Mouse (Mus musculus) cerebellum, adult 9-10 months (tissue): ENCODE measurements around the gene Crispld2.

Experiments used
- DNase-seq: peaks from one replicate; pipeline ENCODE4 v3.0.0; 2022

The Crispld2 gene

DNA sequence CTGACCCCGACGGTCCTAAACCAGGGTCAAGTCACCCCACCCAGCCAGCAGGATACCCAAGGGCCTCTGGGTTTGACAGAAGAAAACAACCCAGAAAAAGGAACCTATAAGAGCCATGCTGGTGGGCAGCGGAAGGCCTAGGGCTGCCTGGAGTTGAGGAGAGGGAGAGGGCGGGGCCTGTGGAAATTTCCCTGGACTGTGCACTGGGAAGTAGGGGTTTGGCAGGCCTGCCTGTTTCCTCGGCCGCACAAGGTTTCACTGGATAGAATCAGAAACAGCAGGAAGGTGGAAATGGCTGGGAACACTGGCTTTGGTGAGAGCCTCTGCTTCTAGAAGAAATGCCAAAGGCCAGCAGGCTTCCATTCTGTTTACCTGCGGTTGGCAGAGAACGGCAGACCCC lies 80.6 kb downstream of the Crispld2 start:
- no peak for DNase-seq

DNA sequence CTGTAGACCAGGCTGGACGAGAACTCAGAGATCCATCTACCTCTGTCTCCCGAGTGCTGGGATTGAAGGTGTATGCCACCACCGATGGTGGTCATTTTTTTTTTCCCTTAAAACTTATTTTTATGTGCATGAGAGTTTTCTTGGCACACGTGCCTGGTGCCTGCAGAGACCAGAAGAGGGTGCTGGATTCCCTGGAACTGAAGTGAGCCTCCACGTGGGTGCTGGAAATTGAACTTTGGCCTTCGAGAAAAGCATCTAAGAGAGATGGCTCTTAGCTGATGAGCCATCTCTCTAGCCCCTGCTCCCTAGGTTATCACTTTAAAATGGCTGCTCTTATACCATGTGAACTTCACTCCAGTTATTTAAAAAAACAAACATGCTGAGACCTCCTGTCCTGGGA lies 82.3 kb downstream of the Crispld2 start:
- no peak for DNase-seq

DNA sequence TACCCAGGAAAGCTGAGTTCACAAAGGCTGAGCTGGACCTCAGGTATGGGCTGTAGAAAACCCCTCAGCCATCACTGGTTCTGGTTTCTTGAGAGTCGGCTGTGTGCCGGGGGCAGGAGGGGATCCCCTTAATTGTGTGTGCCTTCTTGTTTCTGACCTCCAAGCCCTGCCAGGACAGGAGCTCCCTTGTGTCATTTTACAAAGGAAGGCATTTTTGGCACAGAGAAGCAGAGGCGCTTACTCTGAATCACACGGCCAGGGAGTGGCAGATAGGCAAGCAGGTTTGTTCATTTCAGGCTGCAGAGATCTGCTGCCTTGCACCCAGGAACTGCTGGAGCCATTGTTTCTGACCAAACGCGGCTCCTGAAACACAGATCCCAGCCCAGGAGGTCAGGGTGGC lies 83.1 kb downstream of the Crispld2 start:
- no peak for DNase-seq

DNA sequence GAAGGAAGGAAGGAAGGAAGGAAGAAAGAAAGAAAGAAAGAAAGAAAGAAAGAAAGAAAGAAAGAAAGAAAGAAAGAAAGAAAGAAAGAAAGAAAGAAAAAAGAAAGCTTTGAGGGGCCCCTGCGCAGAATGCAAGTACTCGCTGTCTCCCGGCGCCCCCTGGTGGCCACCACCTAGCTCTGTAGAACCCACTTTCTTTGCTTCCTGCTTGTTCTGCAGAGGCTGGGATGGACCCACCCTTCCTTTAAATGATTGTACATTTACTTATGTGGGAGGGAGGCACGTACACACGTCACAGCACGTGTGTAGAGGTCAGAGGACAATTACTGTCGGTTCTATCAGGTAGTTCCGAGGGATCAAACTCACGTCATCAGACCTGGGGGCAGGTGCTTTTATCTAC lies 85.8 kb downstream of the Crispld2 start:
- peak; percentile 77 for DNase-seq

DNA sequence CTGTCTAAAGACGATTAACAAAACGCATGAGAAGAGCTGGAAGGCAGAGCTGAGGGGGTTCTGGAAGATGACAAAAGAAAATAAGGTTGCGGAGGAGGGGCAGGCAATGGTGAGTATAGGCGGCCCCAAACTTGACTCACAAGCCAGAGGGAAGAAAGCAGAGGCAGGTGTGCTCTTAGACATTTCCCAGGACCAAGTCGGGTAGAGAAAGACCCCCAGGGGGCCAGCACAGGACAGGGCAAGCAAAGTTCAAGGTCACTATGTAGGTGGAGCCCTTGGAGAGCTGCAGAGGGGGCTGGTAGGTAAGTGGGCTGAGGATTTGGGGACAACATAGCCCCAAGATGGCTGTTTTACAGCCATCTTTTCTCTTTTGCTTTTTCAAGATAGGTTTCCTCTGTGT lies 87.1 kb downstream of the Crispld2 start:
- no peak for DNase-seq

DNA sequence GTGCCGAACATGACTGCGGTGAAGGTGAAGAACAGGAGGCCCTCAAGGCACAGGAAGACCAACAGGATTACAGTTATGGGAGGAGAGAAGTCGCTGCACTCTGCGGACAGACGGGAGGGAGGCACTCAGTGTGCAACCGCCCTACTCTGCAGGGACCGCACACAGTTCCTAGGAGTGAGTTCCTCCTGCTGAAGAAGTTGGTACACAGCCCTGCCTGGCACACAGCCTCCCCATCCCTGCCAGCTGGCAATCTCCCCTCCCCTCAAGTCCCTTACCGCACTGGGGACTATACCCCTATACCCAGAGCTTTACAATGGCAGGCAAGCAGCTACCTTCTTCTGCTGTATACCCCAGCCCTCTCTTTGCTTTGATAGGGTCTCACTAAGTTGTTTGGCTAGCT lies 91.0 kb downstream of the Crispld2 start:
- peak; percentile 54 for DNase-seq

DNA sequence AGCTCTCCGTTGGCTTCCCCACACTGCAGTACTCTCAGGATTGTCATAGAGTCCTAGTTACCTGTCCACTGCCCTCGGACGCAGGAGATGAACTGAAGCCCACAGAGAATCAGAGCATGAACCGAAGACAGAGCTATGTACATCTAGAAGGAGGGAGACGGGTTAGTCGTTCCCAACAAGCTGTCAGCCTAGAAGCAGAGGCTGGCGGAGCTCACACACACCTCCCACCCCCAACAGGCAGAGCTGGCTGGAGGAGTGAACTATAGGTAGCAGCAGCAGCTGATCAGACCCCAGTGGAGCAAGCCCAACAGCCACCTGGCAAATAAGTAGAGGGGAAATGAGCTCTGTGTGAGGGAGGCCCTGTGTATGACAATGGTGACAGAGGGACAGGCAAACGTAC lies 92.5 kb downstream of the Crispld2 start:
- no peak for DNase-seq

DNA sequence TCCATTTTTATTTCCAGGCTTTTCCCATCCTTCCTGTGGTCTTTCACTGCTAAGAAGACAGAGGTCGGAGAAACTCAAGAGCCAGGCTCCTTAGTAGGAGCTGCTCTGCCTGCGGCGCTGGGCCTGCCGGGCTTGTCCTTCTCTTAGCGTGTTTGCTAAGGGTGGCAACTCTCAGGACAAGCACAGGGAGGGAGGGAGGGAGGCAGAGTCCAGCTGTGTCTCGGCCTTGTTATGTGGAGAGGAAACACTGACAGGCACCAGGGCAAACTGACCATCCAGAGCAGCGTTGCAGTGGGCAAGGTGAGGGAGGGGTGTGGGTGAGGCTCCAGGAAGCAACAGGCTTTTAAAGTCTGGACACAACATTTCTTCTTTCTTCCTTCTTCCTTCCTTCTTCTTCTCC lies 97.3 kb downstream of the Crispld2 start:
- DNase-seq: no peak

DNA sequence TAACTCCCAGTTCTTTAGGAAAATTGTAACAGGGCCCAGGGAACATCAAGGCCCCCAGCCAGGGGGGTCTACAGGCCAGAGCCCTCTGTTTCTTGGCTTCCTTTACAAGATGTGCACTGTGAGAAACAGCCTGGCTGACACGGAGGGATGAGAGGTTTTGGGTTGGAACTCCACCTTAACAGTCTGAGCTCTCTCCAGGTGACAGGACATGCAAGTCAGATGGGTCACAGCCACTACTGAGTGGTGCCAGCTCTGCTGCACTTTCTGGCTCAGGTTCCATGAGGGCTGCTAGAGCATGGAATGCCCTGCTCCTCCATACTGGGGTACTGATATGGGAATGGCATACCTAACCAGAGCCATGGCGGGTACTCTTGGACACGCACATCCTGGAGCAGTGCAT lies 98.8 kb downstream of the Crispld2 start:
- peak; percentile 76 for DNase-seq

DNA sequence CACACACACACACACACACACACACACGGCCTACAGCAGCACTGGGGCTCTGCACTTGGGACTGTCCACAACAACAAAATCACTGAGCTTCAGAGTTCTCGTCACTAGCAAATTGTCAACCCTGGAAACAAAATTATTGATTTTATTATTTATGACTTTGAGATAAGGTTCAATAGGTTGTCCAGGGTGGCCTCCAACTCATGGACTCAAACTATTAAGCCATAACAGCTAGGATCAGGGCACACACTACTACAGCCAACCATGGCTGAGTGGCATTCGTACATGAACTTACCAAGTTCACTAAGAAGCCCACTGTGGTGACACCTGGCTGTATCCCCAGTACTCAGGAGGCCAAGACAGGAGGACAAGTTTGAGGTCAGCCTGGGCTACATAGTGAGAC lies 100.9 kb downstream of the Crispld2 start:
- DNase-seq: no peak

DNA sequence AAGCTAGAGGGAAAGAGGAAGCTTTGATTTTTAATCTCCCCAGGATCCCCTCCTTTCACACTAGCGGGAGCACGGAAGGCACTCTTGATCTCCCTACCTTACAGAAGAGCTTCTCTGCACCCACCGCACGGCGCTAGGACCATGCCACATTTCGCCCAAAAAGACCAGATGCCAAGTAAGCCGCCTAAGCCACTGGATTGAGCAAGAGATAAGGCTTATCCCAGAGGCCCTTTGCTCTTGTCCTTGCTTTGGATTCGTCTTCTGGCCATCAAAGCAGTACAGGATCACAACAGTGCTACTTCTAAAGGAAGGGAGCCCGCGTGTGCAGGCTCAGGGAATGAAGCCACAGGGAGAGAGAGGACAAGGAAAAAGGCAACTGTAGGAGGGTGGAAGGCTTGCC lies 102.6 kb downstream of the Crispld2 start:
- DNase-seq: no peak

DNA sequence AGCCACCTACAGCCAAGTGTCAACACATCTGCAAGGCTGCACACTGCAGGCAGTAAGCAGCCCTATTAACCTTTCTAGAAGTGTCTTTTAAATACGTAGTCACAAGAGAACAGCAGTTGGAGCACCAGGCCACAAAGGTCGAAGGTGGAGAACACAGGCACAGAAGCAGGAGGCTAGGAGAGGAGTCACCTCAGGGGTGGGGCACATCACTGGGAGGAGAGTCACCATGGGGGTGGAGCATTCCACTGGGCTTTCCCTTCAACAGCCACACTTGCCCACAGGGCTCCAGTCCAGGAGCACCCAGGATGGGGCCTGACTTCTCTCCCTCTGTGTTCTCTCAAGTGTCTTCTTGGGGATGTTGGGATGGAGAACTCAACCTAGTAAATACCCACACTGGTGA lies 104.2 kb downstream of the Crispld2 start:
- no peak for DNase-seq

DNA sequence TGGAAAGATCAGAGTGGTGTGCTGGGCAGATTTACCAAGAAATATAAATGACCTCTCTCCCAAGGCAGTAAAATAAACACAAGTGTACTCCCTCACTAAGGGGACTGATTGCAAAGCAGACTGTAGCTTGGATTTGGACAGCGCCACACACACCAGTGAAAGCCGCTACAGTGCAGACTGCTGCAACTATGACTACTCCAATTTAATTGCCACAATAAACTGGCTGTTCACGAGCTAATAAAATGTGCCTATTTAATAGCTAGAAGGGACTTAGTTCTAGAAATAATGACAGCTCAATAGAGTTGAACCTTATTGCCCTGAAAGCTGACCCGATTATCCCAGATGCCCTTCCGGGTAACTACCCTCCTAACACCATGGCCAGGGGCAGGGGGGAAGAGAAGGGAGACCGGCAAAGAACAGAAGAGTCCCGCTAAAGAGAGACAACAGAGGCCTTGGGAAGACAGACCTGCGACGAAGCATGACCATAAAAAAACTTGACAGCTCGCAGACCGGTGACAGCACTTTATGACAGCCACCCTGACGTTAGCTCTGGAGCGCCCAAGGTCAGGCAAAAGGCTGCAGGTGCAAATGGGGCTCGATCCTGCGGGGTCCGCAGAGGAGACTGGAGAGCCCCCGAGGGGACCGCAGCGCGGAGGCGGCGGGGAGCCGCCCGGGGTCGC lies 108.3 kb downstream of the Crispld2 start:
- DNase-seq: no peak

DNA sequence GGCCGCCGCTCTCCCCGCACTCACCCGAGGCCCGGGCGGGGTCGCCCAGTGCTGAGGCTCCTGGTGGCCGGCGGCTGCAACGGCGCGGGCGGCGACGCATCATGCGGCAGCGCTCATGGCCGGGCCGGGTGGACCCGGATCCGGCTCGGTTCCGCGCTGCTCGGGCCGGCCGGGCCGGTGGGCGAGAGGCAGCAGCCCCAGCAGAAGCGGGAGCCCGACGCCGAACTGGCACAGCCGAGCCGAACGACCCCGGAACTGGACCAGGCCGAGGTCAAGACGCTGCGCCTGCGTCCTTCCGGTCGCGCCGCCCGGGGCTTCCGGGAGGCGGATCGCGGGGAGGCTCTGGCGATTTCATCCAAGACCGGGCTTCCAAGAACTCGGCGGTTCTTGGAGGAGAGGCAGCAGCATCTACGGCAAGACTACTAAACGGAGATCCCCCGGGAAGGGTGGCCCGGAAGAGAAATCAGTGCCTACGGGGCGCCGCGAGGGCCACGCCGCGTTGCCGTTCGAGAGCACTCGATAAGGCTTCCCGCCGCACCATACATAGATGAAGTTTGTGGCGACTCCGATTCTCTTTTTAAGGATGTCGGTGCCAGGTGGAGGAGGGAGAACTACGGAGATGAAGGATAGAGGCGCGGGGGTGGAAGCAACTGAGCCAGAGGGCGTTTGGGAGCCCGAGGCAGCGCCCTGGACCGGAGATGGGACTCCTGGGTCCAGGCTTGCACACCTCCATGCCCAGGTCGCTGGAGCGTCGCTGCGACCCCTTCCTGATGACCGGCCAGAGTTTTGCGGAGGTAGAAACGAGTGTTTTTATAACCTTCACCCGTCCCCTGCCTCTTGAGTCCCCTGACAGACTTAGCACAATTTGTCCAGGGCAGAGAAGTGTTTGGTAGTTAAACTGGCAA lies 109.1 kb downstream of the Crispld2 start, which contains the start of gene Zdhhc7:
TSS of gene Zdhhc7 (minus strand) at position 415 of the 905 bp plus-strand sequence.
- DNase-seq: peak; percentile 77
